Mouse (Mus musculus): ENCODE data around the gene Stag1. TPM values are rescaled to one million over a fixed set of nuclear protein-coding genes. Genes with fewer than 3 reads are reported as not detected.
A peak's percentile ranks its signal among the peaks of the same experiment; 100 is the strongest.

The Stag1 gene
- total RNA-seq, 2 experiments from 2014 or later: 26.2 to 26.5 TPM

- intact Hi-C loops (cut with DNase I): loop anchor here (1.0 to 2.0 kb wide), 3 partner anchors 274 to 463 kb away; no protein-coding TSS in a partner anchor
- peak; percentile 30 to 34 for DNase-seq
Measured at GRCm38 (mm10) chr9:100917111-100917510, 319.5 kb downstream of the Stag1 start.

DNA sequence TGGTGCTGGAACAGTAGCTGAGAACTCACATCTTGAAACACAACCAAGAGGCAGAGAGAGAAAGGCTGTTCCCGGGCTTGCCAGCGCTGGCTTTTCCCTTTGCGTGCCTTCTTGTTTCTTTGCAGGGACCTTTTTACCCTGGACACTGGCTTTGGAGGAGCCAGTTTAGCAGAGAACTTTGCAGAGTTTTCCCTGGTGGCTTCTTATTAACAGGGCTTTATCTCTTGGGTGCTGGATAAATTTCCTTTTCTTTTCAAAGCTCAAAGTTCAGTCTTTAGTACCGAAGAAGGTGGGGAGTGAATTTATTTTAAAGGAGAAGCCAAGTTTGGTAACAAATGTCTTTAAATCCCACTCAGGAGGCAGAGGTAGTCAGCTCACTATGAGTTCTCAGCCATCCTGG is 329.0 kb downstream of the Stag1 start:
- intact Hi-C loops (cut with DNase I): no loop called here
- no peak for DNase-seq

- intact Hi-C loops (cut with DNase I): no loop called here
- DNase-seq: no peak
Measured at GRCm38 (mm10) chr9:100942042-100942441, 344.4 kb downstream of the Stag1 start.

GRCm38 (mm10) chr9:100944677-100945365 is 347.2 kb downstream of the Stag1 start:
- DNase-seq: no peak
- intact Hi-C loops (cut with DNase I): no loop called here

DNA sequence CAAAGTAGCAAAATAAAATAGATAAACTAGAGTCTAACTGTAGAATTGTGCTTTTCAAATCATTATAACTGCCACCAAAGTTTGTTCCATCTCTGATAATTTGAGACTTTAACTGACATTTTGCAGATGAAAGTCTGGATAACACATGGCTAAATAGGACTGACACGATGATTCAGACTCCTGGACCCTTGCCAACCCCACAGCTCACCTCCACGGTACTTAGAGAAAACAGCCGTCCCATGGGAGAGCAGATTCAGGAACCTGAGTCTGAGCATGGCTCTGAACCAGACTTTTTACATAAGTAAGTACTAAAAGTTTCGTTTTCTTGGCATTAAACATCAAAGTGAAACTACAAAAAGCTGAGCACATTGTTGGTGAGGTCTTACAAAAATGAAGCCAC is 353.9 kb downstream of the Stag1 start:
- intact Hi-C loops (cut with DNase I): no loop called here
- DNase-seq: peak; percentile 24 to 30

- no peak for DNase-seq
- intact Hi-C loops (cut with DNase I): no loop called here
Measured at GRCm38 (mm10) chr9:100962903-100963427, 365.4 kb downstream of the Stag1 start.

DNA sequence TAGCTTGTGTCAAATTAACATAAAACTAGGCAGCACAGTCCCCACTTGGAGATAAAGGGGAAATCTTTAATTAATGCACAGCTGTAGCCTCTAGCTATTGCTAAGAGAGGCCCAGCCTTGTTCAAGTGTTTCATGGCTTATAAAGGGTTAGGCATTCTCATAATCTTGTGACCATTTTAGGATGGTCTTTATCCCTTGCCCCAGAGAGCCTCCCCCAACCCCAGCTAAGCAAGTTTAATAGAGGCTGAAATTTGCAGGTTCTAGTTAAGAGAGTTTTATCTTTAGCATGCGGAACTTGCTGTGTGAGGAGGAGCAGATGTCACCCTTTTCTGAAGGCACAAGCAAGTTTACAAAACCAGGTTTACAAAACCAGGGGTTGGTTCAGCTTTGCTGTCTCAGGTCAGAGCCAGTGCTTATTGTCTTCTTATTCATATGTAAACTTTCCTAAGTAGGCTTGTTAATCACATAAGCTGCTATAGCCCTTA is 365.9 kb downstream of the Stag1 start:
- DNase-seq: no peak
- intact Hi-C loops (cut with DNase I): no loop called here

GRCm38 (mm10) chr9:100964106-100964505 is 366.5 kb downstream of the Stag1 start:
- intact Hi-C loops (cut with DNase I): no loop called here
- no peak for DNase-seq

- intact Hi-C loops (cut with DNase I): no loop called here
- DNase-seq: no peak
Measured at GRCm38 (mm10) chr9:100969461-100969860, 371.9 kb downstream of the Stag1 start.

DNA sequence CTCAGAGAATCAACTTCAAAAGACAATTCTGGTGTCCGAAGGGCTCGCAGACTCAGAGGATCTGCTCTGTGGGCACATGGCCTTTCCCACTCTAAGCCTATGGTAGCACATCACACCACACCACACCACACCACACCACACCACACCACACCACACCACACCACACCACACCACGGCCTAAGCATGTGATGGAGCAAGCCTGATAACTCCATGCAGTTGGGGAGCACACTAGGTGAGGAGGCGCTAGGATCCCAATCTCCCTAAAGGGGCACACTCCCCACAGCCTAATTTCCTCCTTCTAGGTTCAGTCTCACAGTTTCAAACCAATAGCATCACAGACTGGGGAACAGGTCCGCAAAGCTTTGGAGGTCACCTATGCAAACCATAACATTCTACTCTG is 381.1 kb downstream of the Stag1 start:
- intact Hi-C loops (cut with DNase I): no loop called here
- DNase-seq: no peak

- intact Hi-C loops (cut with DNase I): no loop called here
- no peak for DNase-seq
Measured at GRCm38 (mm10) chr9:100979260-100979659, 381.7 kb downstream of the Stag1 start.

DNA sequence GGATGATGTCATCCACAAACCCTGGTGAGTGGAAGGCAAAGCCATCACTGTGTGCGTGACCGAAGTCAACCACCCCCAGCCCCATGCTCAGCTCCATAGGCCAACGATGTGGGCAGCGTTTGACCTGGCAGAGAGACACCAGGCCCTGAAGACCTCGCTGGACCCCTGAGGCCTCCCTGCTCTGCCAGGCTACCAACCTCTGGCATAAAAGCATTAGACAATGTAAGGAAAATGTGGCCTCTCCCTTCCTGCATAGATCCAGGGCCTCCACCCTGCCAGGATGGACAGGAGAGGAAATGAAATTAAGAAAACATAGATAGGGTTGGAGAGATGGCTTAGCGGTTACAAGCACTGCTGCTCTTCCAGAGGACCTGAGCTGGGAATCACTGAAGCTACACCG is 385.2 kb downstream of the Stag1 start:
- intact Hi-C loops (cut with DNase I): no loop called here
- DNase-seq: no peak

DNA sequence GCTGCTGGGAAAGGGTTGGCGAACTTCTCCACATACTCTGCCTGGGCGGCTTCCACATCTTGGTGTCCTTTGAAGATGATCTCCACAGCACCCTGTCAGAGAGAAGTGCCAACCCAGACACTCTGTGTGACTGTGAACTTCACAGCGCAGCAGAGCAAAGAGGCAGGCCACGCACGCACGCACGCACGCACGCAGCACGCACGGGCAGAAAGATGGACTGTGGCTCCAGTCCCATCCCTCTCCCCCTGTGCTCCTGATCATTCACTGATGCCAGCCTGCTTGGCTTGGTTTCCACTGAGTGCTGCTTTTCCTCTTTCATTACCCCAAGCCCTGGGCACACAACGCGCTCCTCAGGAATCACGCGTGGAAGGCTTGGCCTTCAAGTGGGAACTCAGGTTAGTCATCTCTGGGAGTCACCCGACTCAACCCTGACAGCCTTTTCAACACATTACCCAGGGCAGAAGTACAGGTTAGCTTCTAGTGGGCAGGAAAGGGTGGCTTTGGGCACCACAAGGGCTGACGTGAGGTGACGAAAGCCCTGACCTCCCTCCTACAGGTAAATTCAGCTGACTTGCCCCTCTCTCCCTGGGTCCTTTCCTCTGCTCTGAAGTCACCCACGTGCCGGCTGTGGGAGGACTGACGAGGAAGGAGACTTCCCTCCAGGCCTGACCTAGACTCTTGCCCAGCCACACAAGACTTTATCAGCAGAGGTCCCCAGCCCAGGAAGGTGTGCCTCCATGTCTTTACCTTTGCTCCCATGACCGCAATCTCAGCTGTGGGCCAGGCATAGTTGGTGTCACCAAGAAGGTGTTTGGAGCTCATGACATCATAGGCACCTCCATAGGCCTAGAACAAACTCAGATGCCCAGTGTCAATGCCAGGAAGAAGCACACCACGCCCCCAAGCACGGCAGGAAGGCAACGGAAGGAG is 387.0 kb downstream of the Stag1 start:
- intact Hi-C loops (cut with DNase I): no loop called here
- DNase-seq: no peak

DNA sequence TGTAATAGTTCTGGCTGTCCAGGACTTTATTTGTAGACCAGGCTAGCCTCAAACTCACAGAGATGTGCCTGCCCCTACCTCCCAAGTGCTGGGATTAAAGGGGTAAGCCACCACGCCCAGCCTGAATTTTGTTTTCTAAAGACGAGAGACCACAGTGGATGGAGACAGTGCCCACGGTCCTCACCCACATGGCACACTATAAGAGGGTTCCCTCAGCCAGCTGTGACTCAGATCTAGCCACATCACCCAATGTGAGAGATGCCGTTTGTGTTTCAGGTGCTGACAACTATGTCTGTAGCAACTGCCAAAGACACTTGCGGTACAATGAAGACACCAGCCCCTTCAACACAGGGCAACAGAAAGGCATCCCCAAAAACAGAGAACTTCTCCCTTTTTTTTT is 389.4 kb downstream of the Stag1 start:
- no peak for DNase-seq
- intact Hi-C loops (cut with DNase I): no loop called here

DNA sequence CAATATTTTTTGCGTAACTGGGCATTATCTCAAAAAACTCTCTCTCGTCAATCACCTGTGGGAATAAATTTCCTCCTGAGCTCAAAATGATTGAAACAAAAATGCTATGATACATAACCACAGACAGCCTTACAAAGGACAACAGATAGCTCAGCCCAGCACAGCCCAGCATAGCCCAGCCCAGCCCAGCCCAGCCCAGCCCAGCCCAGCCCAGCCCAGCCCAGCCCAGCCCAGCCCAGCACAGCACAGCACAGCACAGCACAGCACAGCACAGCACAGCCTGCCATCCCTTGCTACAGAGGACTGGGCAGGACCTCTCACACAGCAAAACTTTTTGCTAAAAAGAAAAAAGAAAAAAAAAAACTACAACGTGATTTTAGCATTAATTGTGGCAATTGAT is 390.3 kb downstream of the Stag1 start:
- intact Hi-C loops (cut with DNase I): no loop called here
- no peak for DNase-seq

- no peak for DNase-seq
- intact Hi-C loops (cut with DNase I): no loop called here
Measured at GRCm38 (mm10) chr9:100990609-100991008, 393.0 kb downstream of the Stag1 start.

DNA sequence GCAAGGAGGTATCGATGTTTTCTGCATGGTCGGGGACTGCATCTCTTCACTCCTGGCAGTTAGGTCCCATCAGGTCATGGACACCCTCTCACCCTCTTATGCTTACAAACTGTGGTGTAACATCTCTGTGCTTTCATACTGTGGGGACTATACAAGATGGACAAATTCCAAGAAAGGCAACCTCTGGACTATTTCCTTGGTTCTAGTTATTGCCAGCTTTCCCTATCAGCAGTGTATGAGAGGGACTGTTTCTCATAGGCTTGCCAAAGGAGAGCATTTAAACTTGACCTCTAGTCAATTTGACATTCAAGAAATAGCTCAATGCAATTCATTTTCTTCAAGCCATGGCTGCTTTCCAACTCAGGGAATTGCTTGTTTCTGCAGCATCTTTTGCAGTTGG is 393.7 kb downstream of the Stag1 start:
- intact Hi-C loops (cut with DNase I): no loop called here
- no peak for DNase-seq

DNA sequence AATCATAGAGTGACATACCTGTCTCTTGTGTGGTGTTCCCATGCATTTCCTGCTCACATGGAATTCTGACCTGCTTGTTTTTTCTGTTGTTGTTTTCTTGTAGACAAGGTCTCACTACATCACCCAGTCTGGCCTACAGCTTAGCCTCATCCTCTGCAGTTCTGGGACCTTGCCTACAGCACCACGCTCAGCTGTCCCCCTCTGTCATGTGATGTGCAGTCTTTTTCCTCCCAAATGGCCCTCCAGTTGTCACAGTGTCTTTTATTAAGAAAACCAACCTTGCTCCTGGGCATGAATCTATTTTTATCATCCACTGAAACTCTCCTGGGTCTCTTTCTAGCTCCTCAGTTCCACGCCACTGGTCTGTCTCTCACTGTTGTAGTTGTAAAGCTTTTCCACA is 394.6 kb downstream of the Stag1 start:
- no peak for DNase-seq
- intact Hi-C loops (cut with DNase I): no loop called here

DNA sequence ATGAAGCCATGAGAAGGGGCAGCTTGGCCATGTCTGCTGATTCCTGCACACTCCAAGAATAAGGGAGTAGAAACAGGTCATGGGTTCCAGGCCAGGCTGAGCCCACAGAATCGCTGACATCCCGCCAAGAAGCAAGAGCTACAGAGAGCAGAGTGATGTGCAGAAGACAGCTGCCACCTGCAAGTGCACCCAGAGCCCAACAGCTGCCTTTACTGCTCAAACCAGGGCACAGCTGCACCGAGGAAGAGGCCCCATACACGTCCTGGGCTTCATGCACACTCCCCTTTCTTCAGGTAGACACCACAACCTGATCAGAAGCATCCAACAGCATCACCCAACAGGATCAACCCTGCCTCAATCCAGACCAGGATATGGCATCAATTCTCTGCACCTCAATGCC is 396.3 kb downstream of the Stag1 start:
- DNase-seq: no peak
- intact Hi-C loops (cut with DNase I): no loop called here

DNA sequence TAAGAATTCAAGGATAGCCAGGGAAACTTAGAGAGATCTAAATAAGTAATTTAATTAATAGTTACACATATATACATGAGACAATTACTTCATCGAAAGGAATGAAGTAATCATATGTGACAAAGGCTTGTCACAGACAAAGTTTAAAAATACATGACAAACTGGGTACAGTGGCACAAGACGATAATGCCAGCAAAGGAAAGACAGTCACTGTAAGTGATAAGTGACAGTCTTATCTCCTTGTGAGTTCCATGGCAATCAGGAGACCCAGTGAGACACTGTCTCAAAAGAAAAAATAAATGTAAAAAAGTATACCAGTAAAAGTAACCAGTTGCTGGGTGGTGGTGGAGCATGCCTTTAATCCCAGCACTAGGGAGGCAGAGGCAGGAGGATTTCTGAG is 399.5 kb downstream of the Stag1 start:
- intact Hi-C loops (cut with DNase I): no loop called here
- DNase-seq: no peak

GRCm38 (mm10) chr9:101002053-101002452 is 404.5 kb downstream of the Stag1 start:
- peak in 1 of 2 experiments; percentile 17 for DNase-seq
- intact Hi-C loops (cut with DNase I): no loop called here

DNA sequence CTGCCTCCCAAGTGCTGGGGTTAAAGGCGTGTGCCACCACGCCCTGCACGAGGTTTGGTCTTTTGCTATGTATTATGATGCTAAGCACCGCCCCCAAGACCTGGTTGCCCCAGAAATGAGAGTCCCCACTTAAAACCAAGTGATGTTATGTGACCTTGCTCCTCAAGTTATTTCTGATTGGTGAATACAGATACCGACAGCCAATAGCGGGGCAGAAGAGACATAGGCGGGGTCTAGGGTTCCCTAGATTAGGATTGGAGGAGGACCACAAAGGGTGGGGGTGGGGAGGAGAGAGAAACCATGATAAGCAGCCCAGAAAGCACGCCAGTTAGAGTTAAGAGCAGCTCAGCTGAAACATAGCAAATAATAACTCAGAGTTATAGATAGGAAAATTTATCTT is 405.2 kb downstream of the Stag1 start:
- intact Hi-C loops (cut with DNase I): no loop called here
- DNase-seq: no peak

Measured in heart, postnatal 36 days (tissue).